Mouse (Mus musculus) CH12.LX (cell line): ENCODE data around the gene Tldc1.

Source experiments
- CHD1 ChIP-seq: IDR thresholded peaks from 2 replicates; pipeline ENCODE4 v1.6.1; 2012; ENCODE audit warnings: low read depth, low read length, improper control_type of control experiment, inconsistent platforms
- CTCF ChIP-seq, 2 experiments: IDR thresholded peaks in 1 of 2; conservative IDR thresholded peaks in 1 of 2; 2 replicates each; pipeline ENCODE4 v1.5.1; 2011 to 2012; ENCODE audit warnings: low read depth in 2 of 2, low read length in 2 of 2, improper control_type of control experiment in 1 of 2, inconsistent platforms in 1 of 2, mild to moderate bottlenecking in 1 of 2, moderate library complexity in 1 of 2
- KAT2A ChIP-seq: IDR thresholded peaks from 2 replicates; pipeline ENCODE4 v1.6.1; 2012; ENCODE audit warnings: low read length, improper control_type of control experiment, inconsistent platforms; ENCODE audit not compliant: insufficient replicate concordance
- POLR2A ChIP-seq: IDR thresholded peaks from 2 replicates; pipeline ENCODE4 v1.6.1; 2011; ENCODE audit warnings: low read depth, mild to moderate bottlenecking, improper control_type of control experiment, low read length

- TF ChIP-seq KAT2A (no peak), CHD1 (no peak), CTCF (conservative IDR thresholded peaks at IDR 0.05 in 1 of 2, IDR thresholded peaks at IDR 0.05 in 1 of 2; ENCODE audit: low read depth in 2 of 2, low read length in 2 of 2) (no peak), POLR2A (no peak)
Measured at GRCm38 (mm10) chr8:119761692-119762091, 16.5 kb downstream of the Tldc1 start.
